Mouse (Mus musculus) CD4-positive helper T cell, adult 2 months (primary cell): ENCODE measurements around the gene Irs1.

Source experiments
- DNase-seq: peaks from one replicate; pipeline ENCODE4 v3.0.0-alpha.2; 2012; ENCODE audit warnings: low read depth, missing footprints, low spot score

The Irs1 gene

GRCm38 (mm10) chr1:82257457-82257856 is 33.8 kb downstream of the Irs1 start:
- no peak for DNase-seq

GRCm38 (mm10) chr1:82253789-82254445 is 37.3 kb downstream of the Irs1 start:
- no peak for DNase-seq

- DNase-seq: no peak
These were observed 43.8 kb downstream of the Irs1 start for GRCm38 (mm10) chr1:82247221-82247951.

DNA sequence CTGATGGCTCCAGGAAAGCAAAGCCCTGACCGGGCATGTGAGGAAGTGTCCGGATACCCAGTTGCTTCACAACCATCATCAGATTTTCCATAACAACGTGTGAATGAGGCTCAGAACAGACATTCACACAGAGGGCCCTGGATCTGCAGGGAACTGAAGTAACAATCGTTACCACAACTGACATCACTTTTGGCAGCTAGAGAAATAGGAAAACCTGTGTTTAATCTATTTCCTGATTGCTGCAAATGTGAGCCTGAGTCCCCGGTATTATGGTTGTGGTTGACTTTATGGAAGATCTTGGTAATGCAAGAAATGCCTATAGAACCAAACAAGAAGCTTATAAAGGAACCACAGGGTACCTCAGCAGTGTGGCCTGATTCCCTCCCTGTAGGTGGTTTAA is 46.2 kb downstream of the Irs1 start:
- no peak for DNase-seq

DNA sequence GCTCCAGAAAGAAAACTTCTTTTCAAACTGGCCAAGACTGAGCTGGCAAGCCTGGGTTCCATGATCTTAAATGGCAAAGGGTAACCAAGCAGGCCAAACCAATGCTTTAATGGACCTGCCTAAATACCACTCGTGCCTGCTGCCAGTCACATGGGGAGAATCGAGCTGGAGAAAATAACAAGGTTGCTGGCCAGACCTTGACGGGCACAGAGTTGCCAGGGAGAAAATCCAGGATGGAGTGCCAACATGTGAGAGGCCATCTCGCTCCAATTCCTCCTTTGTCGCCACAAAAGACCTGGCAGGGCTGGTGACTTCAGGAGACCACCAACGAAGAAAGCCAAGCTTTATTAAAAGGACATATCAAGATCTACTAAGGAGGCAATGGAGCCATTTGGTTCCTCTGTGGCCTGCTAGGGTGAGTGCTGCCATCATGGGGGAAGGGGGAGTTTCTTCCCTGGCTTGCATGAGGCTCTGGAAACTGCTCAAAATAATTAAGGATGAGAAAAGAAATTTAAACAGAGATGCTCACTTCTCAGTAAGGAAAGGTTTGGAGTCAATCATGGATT is 47.9 kb downstream of the Irs1 start:
- no peak for DNase-seq

GRCm38 (mm10) chr1:82239409-82240201 is 51.6 kb downstream of the Irs1 start:
- DNase-seq: no peak

- DNase-seq: no peak
These were observed 53.0 kb downstream of the Irs1 start for GRCm38 (mm10) chr1:82238245-82238644.

GRCm38 (mm10) chr1:82235455-82236104 is 55.6 kb downstream of the Irs1 start:
- no peak for DNase-seq

GRCm38 (mm10) chr1:82234616-82235015 is 56.6 kb downstream of the Irs1 start:
- no peak for DNase-seq

GRCm38 (mm10) chr1:82232812-82233211 is 58.4 kb downstream of the Irs1 start, which contains the start of gene Gm9747:
Gene Gm9747 (plus strand): TSS chr1:82233112.
- no peak for DNase-seq

DNA sequence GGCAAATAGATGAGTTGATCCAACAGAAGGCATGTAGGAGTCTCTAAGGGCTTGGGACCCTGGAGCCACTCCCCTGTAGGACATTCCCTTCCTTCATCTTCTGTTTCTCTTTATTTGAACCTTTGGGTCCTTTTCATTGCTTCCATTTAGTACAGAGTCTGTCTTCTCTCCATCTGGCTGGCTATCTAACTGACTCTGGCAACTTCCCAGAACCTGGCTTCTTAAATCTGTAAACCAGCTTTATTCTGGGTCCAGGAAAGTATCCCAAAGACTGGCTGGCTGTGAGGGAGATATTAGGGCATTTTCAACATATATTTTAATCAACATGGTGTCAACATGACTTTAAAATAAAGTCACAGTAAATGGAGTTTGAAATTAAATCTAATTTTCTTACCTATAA is 62.4 kb downstream of the Irs1 start:
- DNase-seq: no peak

- no peak for DNase-seq
These were observed 68.0 kb downstream of the Irs1 start for GRCm38 (mm10) chr1:82223042-82223795.

- DNase-seq: no peak
These were observed 69.8 kb downstream of the Irs1 start for GRCm38 (mm10) chr1:82221462-82221861.

DNA sequence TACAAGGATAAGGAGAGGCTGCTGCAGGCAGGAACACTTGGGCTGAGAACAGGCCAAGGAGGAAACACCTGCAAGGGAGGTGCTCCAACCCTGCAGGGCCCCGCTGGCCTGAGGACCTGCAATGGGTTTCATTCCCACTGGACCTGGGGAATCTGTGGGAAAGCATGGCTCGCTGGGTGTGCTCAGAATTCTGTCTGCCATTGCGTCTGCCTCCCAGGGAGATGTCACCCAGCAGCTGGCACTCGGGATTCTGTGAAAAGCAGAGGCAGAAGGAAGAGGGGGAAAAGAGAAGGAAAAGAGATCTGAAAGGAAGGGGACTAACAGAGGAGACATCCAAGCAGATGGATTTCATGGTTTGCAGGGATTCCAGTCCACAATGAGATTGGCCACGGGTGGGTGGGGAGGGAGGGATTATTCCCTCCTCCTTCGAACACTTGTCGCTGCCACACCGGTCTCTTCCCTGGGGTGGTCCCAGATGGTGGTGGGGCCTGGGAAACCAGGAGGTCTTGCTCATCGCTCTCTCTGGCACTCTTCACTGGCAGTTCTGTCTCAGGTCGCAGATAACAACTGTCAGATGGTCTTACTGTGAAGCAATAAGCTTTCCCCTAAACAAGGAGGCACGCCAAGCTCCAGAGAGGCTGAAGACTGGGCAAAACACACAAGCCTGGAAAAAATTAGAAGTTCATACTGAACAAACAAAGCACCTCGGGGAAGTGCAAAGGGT is 70.4 kb downstream of the Irs1 start:
- DNase-seq: no peak

DNA sequence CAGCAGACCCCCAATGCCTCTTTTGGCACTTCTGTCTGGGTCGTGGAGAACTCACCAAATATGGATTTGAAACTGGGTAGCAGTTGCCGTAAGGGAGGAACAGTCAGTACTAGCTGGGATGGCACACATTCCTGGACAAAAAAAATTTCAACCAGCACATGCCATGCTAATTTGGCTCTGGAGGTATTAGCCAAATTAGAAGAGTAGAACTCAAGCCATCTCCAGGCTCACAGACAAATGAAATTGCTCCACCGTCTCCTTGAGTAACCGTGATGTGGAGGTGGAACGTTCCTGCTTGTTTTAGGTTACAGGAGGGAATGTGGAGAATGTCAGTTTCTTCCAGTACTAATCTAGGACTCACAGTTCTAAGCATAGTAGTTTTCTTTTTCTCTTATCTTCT is 83.7 kb downstream of the Irs1 start:
- no peak for DNase-seq

GRCm38 (mm10) chr1:82200636-82201035 is 90.6 kb downstream of the Irs1 start:
- DNase-seq: no peak

GRCm38 (mm10) chr1:82199918-82200317 is 91.3 kb downstream of the Irs1 start:
- no peak for DNase-seq

DNA sequence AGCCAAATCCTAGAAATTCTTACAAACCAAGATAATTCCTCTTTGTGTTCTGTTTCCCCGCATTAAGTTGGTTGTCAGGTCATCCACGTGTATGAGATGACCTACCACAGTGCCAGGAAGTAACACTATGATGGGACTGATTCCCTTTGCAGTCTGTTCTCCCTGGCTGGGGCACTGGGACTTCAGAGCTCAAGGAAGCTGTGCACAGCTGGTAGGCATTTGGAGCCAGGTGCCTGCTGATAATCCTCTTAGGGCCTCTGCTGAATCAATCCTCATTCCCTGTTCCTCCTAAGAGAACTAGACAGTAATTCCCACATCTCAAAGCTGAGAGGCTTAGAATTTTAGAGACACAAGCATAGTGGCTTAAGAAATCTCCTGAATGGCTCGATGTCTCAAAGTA is 99.6 kb downstream of the Irs1 start:
- no peak for DNase-seq

DNA sequence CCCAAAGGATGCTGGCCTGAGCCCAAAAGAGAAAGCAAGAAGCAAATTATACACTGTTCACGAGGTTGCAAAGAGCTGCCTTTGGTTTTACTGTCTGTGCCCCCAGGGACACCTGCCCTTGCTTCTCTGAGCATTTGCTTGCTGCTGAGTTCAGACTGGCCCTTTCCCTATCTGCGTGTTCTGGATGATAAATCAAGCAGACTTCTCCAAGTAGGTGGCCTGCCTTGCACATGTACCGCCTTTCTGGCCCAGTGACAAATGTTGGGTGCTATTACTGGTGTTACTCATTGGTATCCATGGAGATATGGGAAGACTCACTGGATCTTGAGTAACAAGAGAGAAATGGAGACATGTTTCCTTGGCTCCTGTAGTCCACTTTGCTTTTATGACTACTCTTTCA is 101.7 kb downstream of the Irs1 start:
- no peak for DNase-seq

GRCm38 (mm10) chr1:82188549-82189231 is 102.5 kb downstream of the Irs1 start:
- no peak for DNase-seq
